Mouse (Mus musculus): Measurements from ENCODE around the gene Cyp26c1.

The Cyp26c1 gene

GRCm38 (mm10) chr19:37699711-37700110 is 14.3 kb downstream of the Cyp26c1 start:
- DNase-seq: no peak

- no peak for DNase-seq
These were observed 17.1 kb downstream of the Cyp26c1 start for GRCm38 (mm10) chr19:37702377-37703076.

GRCm38 (mm10) chr19:37703902-37704509 is 18.6 kb downstream of the Cyp26c1 start:
- DNase-seq: peak; percentile 85

- no peak for DNase-seq
These were observed 20.3 kb downstream of the Cyp26c1 start for GRCm38 (mm10) chr19:37705722-37706121.

- no peak for DNase-seq
These were observed 29.3 kb downstream of the Cyp26c1 start for GRCm38 (mm10) chr19:37714681-37715080.

- DNase-seq: no peak
These were observed 30.6 kb downstream of the Cyp26c1 start for GRCm38 (mm10) chr19:37715980-37716379.

- DNase-seq: no peak
These were observed 31.3 kb downstream of the Cyp26c1 start for GRCm38 (mm10) chr19:37716524-37717175.

GRCm38 (mm10) chr19:37719166-37719565 is 33.8 kb downstream of the Cyp26c1 start:
- DNase-seq: no peak

GRCm38 (mm10) chr19:37724591-37724990 is 39.2 kb downstream of the Cyp26c1 start:
- DNase-seq: no peak

- DNase-seq: no peak
These were observed 41.2 kb downstream of the Cyp26c1 start for GRCm38 (mm10) chr19:37726585-37726984.

GRCm38 (mm10) chr19:37727366-37727765 is 42.0 kb downstream of the Cyp26c1 start:
- no peak for DNase-seq

GRCm38 (mm10) chr19:37735426-37735825 is 50.0 kb downstream of the Cyp26c1 start:
- no peak for DNase-seq

- no peak for DNase-seq
These were observed 53.2 kb downstream of the Cyp26c1 start for GRCm38 (mm10) chr19:37738575-37738974.

- no peak for DNase-seq
These were observed 54.7 kb downstream of the Cyp26c1 start for GRCm38 (mm10) chr19:37740043-37740442.
